Mouse (Mus musculus) left cerebral cortex, postnatal 10 days (tissue): ENCODE measurements around the gene Clec10a. TPM values are rescaled to one million over a fixed set of nuclear protein-coding genes. Genes with fewer than 3 reads are reported as not detected.

Source experiments
- DNase-seq, 2 experiments: peaks; one replicate each; pipeline ENCODE4 v3.0.0; 2021 to 2022; ENCODE audit warnings: low spot score in 2 of 2, mixed read lengths in 1 of 2; ENCODE audit errors: extremely low spot score in 1 of 2
- intact Hi-C: fragments of 180-260 bp; cut with DNase I; formaldehyde crosslinking; loops from one replicate; pipeline ENCODE4 v1.15.1; 2025
- total RNA-seq, 2 experiments: library from RNA; stranded (reverse); gene quantifications; 2 replicates each; pipeline ENCODE4 v1.2.3; 2021

Gene Clec10a
- total RNA-seq, 2 experiments from 2014 or later: 1.2 to 3.4 TPM

GRCm38 (mm10) chr11:70178311-70178710 lies 22.3 kb downstream of the Clec10a start:
- DNase-seq: no peak
- intact Hi-C loops: loop anchor here (2.0 kb wide), 1 partner anchor 104 kb away; no protein-coding TSS in a partner anchor

- intact Hi-C loops: loop anchor here (2.0 kb wide), 1 partner anchor 104 kb away; no protein-coding TSS in a partner anchor
- DNase-seq: no peak
Observed at GRCm38 (mm10) chr11:70178756-70179155, 22.8 kb downstream of the Clec10a start.

GRCm38 (mm10) chr11:70179401-70179800 lies 23.4 kb downstream of the Clec10a start:
- peak in 1 of 2 experiments; percentile 40 for DNase-seq
- intact Hi-C loops: loop anchor here (2.0 kb wide), 1 partner anchor 105 kb away; no protein-coding TSS in a partner anchor

GRCm38 (mm10) chr11:70180496-70180895 lies 24.5 kb downstream of the Clec10a start:
- intact Hi-C loops: no loop called here
- no peak for DNase-seq

- intact Hi-C loops: no loop called here
Observed at GRCm38 (mm10) chr11:70185120-70185519, 29.1 kb downstream of the Clec10a start.

GRCm38 (mm10) chr11:70189319-70190134 lies 33.5 kb downstream of the Clec10a start:
- DNase-seq: no peak
- intact Hi-C loops: no loop called here

More at GRCm38 (mm10) chr11:70185120-70185519, 29.1 kb downstream of the Clec10a start:
- DNase-seq: no peak

- intact Hi-C loops: no loop called here
- DNase-seq: no peak
Observed at GRCm38 (mm10) chr11:70191188-70191587, 35.2 kb downstream of the Clec10a start.

- no peak for DNase-seq
- intact Hi-C loops: no loop called here
Observed at GRCm38 (mm10) chr11:70192157-70192556, 36.2 kb downstream of the Clec10a start.

GRCm38 (mm10) chr11:70193354-70194285 lies 37.6 kb downstream of the Clec10a start:
- no peak for DNase-seq
- intact Hi-C loops: no loop called here

- no peak for DNase-seq
- intact Hi-C loops: no loop called here
Observed at GRCm38 (mm10) chr11:70198332-70198731, 42.3 kb downstream of the Clec10a start.

- intact Hi-C loops: no loop called here
- DNase-seq: no peak
Observed at GRCm38 (mm10) chr11:70199107-70199506, 43.1 kb downstream of the Clec10a start.

GRCm38 (mm10) chr11:70200036-70200608 lies 44.1 kb downstream of the Clec10a start:
- intact Hi-C loops: no loop called here
- no peak for DNase-seq

- intact Hi-C loops: no loop called here
- DNase-seq: peak; percentile 77 to 88
Observed at GRCm38 (mm10) chr11:70201691-70202090, 45.7 kb downstream of the Clec10a start.

- intact Hi-C loops: no loop called here
- no peak for DNase-seq
Observed at GRCm38 (mm10) chr11:70206801-70207200, 50.8 kb downstream of the Clec10a start.

GRCm38 (mm10) chr11:70207283-70207682 lies 51.3 kb downstream of the Clec10a start:
- intact Hi-C loops: no loop called here
- no peak for DNase-seq

GRCm38 (mm10) chr11:70208778-70209388 lies 52.9 kb downstream of the Clec10a start:
- intact Hi-C loops: no loop called here
- DNase-seq: no peak

- DNase-seq: no peak
- intact Hi-C loops: loop anchor here (10.0 kb wide), 1 partner anchor 276 kb away; the partner anchor contains the start of gene Ybx2
Observed at GRCm38 (mm10) chr11:70210681-70211080, 54.7 kb downstream of the Clec10a start.

GRCm38 (mm10) chr11:70211972-70212371 lies 56.0 kb downstream of the Clec10a start:
- intact Hi-C loops: loop anchor here (2.0 to 10.0 kb wide), 3 partner anchors 137 to 277 kb away; partner anchors contain the start of genes Asgr1 and Ybx2
- no peak for DNase-seq
